Mouse (Mus musculus) forebrain, embryonic 10.5 days (tissue): ENCODE measurements around the gene Fxyd7. TPM values are rescaled to one million over a fixed set of nuclear protein-coding genes. Genes with fewer than 3 reads are reported as not detected.
A peak's percentile ranks its signal among the peaks of the same experiment; 100 is the strongest.

ENCODE experiments used
- DNase-seq: peaks from one replicate; pipeline ENCODE4 v3.0.0-alpha.2; 2017; ENCODE audit warnings: low spot score; ENCODE audit errors: extremely low spot score
- H3K27ac ChIP-seq: fragments of 300-500 bp; sonication (generic); 2 replicates; pipeline ENCODE4 v1.5.1; 2016; ENCODE audit warnings: mild to moderate bottlenecking
- H3K27me3 ChIP-seq: fragments of 300-500 bp; sonication (generic); 2 replicates; pipeline ENCODE4 v1.6.1; 2016; ENCODE audit warnings: mild to moderate bottlenecking; ENCODE audit not compliant: poor library complexity, severe bottlenecking
- H3K36me3 ChIP-seq: fragments of 300-500 bp; sonication (generic); replicated peaks from 2 replicates; pipeline ENCODE4 v1.6.1; 2016; ENCODE audit warnings: mild to moderate bottlenecking, moderate library complexity
- H3K4me1 ChIP-seq: fragments of 300-500 bp; sonication (generic); 2 replicates; pipeline ENCODE4 v1.6.1; 2016
- H3K4me3 ChIP-seq: fragments of 300-500 bp; sonication (generic); 2 replicates; pipeline ENCODE4 v1.5.1; 2016; ENCODE audit warnings: mild to moderate bottlenecking, moderate library complexity
- H3K9me3 ChIP-seq: fragments of 300-500 bp; sonication (generic); 2 replicates; pipeline ENCODE4 v1.6.1; 2016; ENCODE audit warnings: mild to moderate bottlenecking, moderate library complexity
- WGBS: fragments of 180-500 bp; shearing (Covaris S2); methylation state at CpG from one replicate; pipeline ENCODE4 v1.1.7; 2016; 5-methylcytosine and 5-hydroxymethylcytosine counted together
- polyA plus RNA-seq: library from polyadenylated mRNA; unstranded; fragments of >200 nt; fragmentation: Nextera tagmentation; extraction: Ambion mirVana; gene quantifications from 2 replicates; pipeline ENCODE4 v1.2.1, GENCODE M21; 2016

Gene Fxyd7
- polyA plus RNA-seq, 1 experiment from 2014 or later = 1.1 TPM

DNA sequence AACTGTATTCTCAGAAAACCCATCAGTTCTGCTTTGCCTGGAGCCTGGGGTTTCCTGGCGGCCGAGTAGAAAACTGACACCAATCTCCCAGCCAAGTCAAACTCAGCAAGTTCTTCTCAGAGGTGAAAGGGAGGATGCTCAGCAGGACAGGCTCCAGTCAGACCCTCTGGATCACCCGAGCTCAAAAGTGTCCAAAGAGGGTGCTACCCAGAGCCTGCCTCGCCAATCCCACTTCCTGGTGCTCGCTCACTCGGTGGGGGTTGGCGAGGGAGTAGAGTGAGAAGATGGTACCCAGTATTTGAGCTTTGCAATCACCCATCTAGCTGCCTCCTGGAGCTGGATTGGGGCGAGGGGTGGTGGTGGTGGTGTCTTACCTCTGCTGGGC lies 10.3 kb downstream of the Fxyd7 start:
- no peaks in the 10 kb centered on the region for H3K36me3 ChIP-seq
- peak overlapping the region; percentile 39; the same call in 1 of the 2 replicates for H3K4me3 ChIP-seq
- no peak for DNase-seq
- H3K27me3 ChIP-seq = peaks cover 55% of the 10 kb centered on the region
- H3K4me1 ChIP-seq = peaks cover 13% of the 10 kb centered on the region
- H3K27ac ChIP-seq = no peak overlapping the region
- no peaks in the 10 kb centered on the region for H3K9me3 ChIP-seq
- 41% methylated on average over 8 of the region's 8 CpGs for WGBS

DNA sequence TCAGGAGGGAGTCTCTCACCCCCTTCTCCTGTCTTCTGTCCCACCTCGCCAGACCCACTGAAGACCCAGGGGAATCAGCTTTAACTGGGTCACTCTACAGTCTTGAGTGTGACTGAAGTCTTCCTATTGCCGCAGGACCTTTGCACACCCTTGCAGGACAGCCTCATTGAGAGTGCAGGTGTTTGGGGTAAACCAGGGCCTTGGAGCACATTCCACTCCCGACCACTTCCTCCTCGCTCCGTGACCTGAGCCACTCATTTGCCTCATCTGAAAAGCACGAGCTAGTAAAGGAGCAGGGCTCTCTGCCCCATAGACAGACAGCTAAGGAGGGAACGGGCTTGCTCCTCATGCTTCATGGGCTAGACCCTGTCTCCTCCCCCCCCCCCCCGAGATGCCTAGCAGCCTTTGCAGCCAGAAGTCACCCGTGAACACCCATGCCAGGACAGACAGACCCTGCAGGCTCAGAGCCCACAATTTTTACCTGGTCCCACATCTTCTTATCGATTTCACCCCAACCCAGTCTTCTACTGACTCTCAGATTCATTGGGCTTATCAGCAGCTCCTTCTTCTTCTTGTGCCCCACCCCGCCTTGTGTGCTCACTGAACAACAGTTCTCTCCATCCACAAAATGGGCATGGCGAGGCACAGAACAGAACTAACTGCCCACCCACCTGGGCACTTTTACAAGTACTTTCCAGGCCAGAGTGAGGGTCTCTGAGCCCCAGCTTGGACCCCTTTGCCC lies 10.8 kb downstream of the Fxyd7 start:
- H3K36me3 ChIP-seq = no peaks in the 10 kb centered on the region
- H3K4me1 ChIP-seq = peaks cover 13% of the 10 kb centered on the region
- H3K4me3 ChIP-seq = no peak overlapping the region
- WGBS = 83% methylated on average over 12 of the region's 12 CpGs
- DNase-seq = no peak
- H3K9me3 ChIP-seq = no peaks in the 10 kb centered on the region
- H3K27me3 ChIP-seq = peaks cover 54% of the 10 kb centered on the region
- no peak overlapping the region for H3K27ac ChIP-seq

DNA sequence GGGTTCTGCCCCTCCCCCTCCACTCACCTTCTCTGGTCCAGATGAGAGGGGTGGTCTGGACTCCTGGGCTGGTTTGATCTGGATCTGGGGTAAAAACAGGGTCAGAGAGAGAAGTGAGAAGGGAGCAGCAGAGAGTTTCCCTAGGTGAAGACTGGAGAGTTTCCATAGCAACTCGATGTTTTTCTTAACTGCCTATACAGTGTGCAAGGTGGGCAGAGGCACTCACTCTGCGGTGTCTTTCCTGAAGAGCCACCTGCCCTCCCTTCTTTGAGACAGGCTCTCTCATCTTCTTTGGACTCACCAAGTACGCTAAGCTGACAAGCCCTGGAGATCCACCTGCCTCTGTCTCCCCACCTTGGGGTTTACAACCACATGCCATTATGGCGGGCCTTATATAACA lies 12.3 kb downstream of the Fxyd7 start:
- no peaks in the 10 kb centered on the region for H3K36me3 ChIP-seq
- H3K27me3 ChIP-seq = peaks cover 40% of the 10 kb centered on the region
- no peaks in the 10 kb centered on the region for H3K9me3 ChIP-seq
- H3K4me3 ChIP-seq = no peak overlapping the region
- peaks cover 13% of the 10 kb centered on the region for H3K4me1 ChIP-seq
- DNase-seq = no peak
- 92% methylated on average over 4 of the region's 4 CpGs for WGBS
- no peak overlapping the region for H3K27ac ChIP-seq

DNA sequence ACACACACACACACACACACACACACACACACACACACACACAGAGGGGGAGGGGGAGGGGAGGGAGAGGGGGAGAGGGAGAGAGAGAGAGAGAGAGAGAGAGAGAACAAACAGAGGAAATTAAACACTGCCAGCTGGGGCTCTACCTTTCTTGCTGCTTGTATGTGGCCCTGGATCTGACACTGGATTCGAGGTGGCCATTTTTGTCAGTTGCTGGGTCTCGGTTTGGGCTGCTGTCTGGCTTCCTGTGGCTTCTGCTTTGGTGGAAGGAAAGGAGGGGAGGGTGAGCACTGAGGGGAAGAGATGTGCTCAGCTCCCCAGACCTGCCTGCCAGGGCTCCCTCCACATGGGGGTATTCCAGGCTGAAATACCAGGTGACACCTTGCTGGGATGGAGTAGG lies 13.6 kb downstream of the Fxyd7 start:
- Histone ChIP-seq H3K9me3 (no peaks in the 10 kb centered on the region), H3K4me3 (no peak overlapping the region), H3K27me3 (peaks cover 27% of the 10 kb centered on the region), H3K4me1 (peaks cover 13% of the 10 kb centered on the region), H3K36me3 (no peaks in the 10 kb centered on the region), H3K27ac (no peak overlapping the region)
- no peak for DNase-seq
- WGBS = 75% methylated on average over 2 of the region's 2 CpGs

DNA sequence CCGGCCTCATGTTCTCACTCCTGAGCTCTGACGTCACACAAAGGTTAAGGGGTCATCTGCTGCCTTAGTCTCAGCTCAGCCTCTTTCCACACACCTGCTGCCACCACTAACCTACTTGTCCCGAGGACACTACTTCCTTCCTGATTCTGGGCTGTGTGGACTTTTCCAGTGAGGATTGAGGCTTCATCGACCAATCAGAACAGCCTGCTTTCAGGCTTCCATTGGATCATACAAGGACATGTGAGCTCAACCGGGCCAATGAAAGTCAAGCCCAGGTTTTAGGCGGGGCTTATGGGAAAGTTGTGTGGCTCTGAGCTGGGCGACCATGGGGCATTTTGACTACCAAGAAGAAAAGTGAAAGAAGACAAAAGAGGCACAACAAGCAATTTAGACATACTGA lies 14.3 kb downstream of the Fxyd7 start:
- Histone ChIP-seq H3K27me3 (peaks cover 19% of the 10 kb centered on the region), H3K9me3 (no peaks in the 10 kb centered on the region), H3K4me1 (peaks cover 6% of the 10 kb centered on the region), H3K4me3 (no peak overlapping the region), H3K27ac (no peak overlapping the region), H3K36me3 (no peaks in the 10 kb centered on the region)
- DNase-seq = no peak
- WGBS = 87% methylated on average over 7 of the region's 7 CpGs

DNA sequence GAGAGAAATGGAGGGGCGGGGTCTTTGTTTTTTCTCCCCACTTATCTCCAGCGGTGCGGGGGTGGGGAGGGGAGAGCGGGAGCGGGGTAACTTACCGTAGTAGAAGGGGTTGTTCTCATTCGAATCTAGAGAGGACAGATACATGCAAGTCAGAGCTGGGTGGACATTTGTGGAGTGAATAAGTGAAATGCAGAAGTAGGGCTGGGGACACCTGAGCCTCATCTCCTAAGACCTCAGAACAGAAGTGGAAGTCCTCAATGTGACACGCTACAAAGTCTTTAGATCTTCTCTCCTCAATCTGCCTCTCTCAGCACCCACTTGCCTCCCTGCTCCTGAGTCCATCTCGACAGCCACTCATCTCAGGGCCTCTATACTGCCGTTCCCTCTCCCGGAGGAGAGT lies 16.0 kb downstream of the Fxyd7 start:
- H3K27me3 ChIP-seq = peaks cover 3% of the 10 kb centered on the region
- H3K27ac ChIP-seq = no peak overlapping the region
- no peak for DNase-seq
- H3K9me3 ChIP-seq = no peaks in the 10 kb centered on the region
- H3K4me1 ChIP-seq = no peaks in the 10 kb centered on the region
- H3K4me3 ChIP-seq = no peak overlapping the region
- no peaks in the 10 kb centered on the region for H3K36me3 ChIP-seq
- 78% methylated on average over 11 of the region's 11 CpGs for WGBS

DNA sequence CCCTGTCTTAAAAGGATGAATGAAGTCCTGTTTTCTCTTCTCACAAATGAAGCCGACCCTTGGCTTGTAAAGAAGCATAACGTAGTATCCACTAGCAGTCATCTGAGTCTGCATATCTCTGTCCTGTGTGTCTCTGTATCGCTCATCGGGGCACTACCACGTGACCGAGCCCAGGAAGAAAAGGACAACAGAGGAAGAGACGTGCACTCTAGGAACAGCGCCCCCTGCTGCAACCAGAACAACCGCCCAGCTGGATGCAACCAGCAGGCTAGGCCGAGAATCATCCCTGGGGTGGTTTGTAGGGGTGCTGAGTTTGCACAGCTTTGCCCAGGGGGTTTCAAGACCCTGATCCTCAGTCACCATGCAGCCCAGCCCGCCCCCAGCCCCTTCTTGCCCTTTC lies 16.5 kb downstream of the Fxyd7 start:
- Histone ChIP-seq H3K36me3 (no peaks in the 10 kb centered on the region), H3K4me3 (no peak overlapping the region), H3K27ac (no peak overlapping the region), H3K27me3 (no peaks in the 10 kb centered on the region), H3K4me1 (no peaks in the 10 kb centered on the region), H3K9me3 (no peaks in the 10 kb centered on the region)
- 70% methylated on average over 11 of the region's 11 CpGs for WGBS
- DNase-seq = no peak

DNA sequence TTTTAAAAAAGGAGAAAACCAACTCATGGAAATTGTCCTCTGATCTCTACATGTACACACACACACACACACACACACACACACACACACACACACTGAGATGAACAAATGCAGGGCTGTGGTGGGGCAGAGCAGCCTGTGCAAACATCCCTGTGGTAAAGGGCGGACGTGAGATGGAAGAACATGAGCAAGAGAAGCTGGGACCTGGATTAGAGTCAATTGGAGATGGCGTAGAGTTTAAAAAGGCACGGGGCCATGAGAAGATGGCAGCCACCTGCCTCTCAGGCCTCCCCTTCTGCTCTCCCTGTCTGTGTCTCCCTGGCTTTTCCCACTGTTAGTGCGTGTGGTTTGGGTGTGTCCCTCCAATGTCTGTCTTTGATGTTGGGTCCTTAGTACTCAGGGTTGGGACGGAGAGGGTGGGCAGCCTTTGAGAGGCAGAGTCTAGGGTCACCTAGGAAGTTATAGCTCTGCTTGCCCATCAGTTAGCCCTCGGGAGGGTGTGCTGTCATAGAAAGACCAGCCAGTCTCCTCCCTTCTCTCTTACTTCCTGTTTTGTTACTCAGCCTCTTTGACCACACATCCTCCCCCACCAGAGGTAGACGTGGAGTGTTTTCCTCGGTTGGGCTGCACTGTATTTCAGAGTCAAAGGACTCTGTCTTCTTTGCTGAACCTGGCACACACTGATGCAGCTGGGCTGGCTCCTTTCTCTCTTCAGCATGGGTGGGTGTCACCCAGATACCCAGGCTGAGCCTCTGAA lies 17.7 kb downstream of the Fxyd7 start:
- no peak for DNase-seq
- Histone ChIP-seq H3K27me3 (no peaks in the 10 kb centered on the region), H3K36me3 (no peaks in the 10 kb centered on the region), H3K4me3 (no peak overlapping the region), H3K9me3 (no peaks in the 10 kb centered on the region), H3K4me1 (no peaks in the 10 kb centered on the region), H3K27ac (no peak overlapping the region)
- 79% methylated on average over 9 of the region's 9 CpGs for WGBS

DNA sequence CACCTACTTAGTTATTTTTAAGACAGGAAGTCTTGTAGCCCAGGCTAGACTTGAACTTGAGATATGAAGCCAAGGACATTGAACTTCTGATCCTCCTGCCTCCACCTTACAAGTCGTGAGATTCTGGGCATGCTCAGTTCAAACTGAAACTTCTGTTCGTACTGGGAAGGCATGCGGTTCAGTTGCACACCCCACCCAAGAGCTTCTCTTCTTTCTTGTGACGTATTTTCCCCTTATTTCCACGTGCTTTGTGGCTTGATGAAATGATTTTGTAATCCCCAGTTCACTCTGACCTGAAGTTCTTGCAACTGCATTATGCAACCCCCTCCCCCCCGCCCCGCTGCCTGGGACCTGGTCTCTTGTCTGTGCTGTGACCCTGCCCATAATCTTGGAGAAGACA lies 19.5 kb downstream of the Fxyd7 start:
- no peaks in the 10 kb centered on the region for H3K27me3 ChIP-seq
- no peaks in the 10 kb centered on the region for H3K9me3 ChIP-seq
- H3K4me1 ChIP-seq = no peaks in the 10 kb centered on the region
- H3K36me3 ChIP-seq = no peaks in the 10 kb centered on the region
- WGBS = 85% methylated on average over 7 of the region's 7 CpGs
- no peak for DNase-seq
- H3K27ac ChIP-seq = no peak overlapping the region
- no peak overlapping the region for H3K4me3 ChIP-seq

DNA sequence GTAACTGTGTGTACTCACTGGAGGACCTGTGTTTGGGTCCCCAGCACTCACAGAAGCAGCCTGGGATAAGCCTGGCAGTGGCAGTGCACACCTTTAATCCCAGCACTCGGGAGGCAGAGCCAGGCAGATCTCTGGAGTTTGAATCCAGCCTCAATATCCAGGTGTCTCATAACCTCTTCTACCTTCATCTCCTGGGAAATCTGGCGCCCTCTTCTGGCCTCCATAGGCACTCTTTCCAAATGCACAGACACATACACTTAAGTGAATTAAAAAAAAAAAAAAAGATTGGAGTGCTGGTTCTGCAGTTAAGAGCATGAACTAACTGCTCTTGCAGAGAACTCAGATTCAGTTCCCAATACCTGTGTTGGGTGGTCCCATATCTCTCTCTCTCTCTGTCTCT lies 20.6 kb downstream of the Fxyd7 start:
- Histone ChIP-seq H3K4me1 (no peaks in the 10 kb centered on the region), H3K36me3 (no peaks in the 10 kb centered on the region), H3K4me3 (no peak overlapping the region), H3K9me3 (no peaks in the 10 kb centered on the region), H3K27me3 (no peaks in the 10 kb centered on the region), H3K27ac (no peak overlapping the region)
- WGBS = 68% methylated on average over 2 of the region's 2 CpGs
- DNase-seq = no peak

DNA sequence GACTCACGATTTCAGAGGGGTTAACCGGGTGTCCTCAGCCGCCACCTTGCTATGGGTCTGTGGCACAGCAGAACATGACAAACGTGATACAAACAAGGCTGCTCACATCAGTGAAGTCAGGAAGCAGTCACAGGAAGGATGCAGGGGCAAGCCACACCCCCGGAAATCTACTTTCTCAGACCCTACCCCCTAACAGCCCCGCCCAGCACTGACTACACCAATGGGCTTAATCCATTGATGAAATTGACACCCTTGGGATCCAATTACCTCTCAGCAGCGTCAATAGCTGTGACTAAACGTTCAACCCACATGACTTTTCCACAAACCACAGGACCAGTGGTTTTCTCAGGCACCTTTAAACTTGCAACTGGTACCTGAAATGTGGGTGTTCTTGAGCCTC lies 22.7 kb downstream of the Fxyd7 start:
- DNase-seq = no peak
- H3K4me3 ChIP-seq = no peak overlapping the region
- 78% methylated on average over 8 of the region's 8 CpGs for WGBS

DNA sequence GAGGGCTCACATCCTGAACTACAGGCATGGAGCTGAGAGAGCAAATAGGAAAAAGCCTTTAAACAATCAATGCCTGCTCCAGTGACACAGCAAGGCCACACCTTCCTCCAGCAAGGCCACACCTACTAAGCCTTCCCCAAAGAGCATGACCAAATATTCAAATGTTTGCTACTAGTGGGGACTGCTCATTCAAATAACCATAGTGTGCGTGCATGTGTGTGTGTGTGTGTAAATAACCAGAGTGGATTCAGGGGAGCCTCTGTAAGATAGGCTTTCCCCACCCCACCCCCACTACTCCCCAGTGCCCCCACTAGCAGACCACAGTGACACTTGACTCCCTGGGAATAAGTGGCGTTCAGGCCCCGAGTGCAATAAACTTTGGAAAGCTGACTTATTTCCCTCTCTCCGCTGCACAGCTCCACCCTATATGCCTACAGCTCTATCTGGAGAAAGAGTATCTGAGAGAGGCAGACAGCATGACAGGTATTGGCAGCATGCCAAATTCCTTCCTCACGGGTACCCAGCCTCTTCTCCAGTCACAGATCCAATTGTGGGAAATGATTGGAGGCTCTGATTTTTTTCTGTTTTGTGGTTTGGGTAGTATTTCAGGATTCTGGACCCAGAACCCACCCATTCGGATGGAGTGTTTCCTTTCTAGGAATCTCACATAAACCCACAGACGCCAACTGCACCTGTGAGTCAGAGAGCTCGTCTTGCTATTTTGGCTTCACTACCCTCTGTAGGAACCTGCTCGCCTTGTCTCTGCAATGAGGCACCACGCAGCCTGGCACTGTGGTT lies 34.0 kb downstream of the Fxyd7 start:
- DNase-seq = no peak
- WGBS = 84% methylated on average over 10 of the region's 10 CpGs
- Histone ChIP-seq H3K27ac (no peak overlapping the region), H3K27me3 (no peaks in the 10 kb centered on the region), H3K4me3 (no peak overlapping the region), H3K36me3 (no peaks in the 10 kb centered on the region), H3K4me1 (peaks cover 8% of the 10 kb centered on the region), H3K9me3 (no peaks in the 10 kb centered on the region)

More for the DNA sequence above, 22.7 kb downstream of the Fxyd7 start:
- H3K4me1 ChIP-seq = no peaks in the 10 kb centered on the region
- no peaks in the 10 kb centered on the region for H3K27me3 ChIP-seq
- no peak overlapping the region for H3K27ac ChIP-seq
- H3K9me3 ChIP-seq = no peaks in the 10 kb centered on the region
- no peaks in the 10 kb centered on the region for H3K36me3 ChIP-seq

DNA sequence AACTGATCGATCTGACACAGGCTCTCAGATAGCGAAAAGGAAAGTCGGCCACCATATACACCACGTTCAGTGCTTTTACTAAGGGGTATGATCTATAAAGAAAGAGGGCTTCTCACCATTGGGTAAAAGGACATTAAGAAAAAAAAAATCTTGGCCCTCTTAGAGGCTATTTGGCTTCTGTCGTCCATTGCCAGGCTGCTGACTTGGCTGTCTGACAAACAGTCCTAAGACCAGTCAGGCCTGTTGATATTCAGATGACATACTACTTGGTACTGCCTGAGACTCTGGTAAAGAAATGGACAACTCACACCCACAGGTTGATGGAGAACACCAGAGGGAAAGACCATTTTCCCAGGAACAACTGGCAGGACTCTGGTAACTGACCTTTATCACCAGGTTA lies 38.3 kb downstream of the Fxyd7 start:
- Histone ChIP-seq H3K9me3 (no peaks in the 10 kb centered on the region), H3K27me3 (no peaks in the 10 kb centered on the region), H3K4me3 (no peak overlapping the region), H3K27ac (no peak overlapping the region), H3K36me3 (no peaks in the 10 kb centered on the region), H3K4me1 (peaks cover 8% of the 10 kb centered on the region)
- no peak for DNase-seq
- WGBS = 85% methylated on average over 5 of the region's 5 CpGs
